Mouse (Mus musculus) myocyte (in vitro differentiated cells): Measurements from ENCODE around the gene Neurl1a.

ENCODE experiments used
- E2F4 ChIP-seq: IDR thresholded peaks from one replicate; pipeline ENCODE4 v1.6.1; 2011; ENCODE audit warnings: mild to moderate bottlenecking, control low read depth, moderate library complexity; ENCODE audit not compliant: insufficient read depth
- MAX ChIP-seq: IDR thresholded peaks from one replicate; pipeline ENCODE4 v1.6.1; 2011; ENCODE audit warnings: low read depth, mild to moderate bottlenecking, control low read depth
- POLR2A ChIP-seq: IDR thresholded peaks from one replicate; pipeline ENCODE4 v1.6.1; 2011; ENCODE audit warnings: low read depth, mild to moderate bottlenecking, control low read depth, moderate library complexity; ENCODE audit not compliant: insufficient read length
- POLR2AphosphoS2 ChIP-seq: IDR thresholded peaks from one replicate; pipeline ENCODE4 v1.6.1; 2011; ENCODE audit warnings: low read depth, control low read depth; ENCODE audit not compliant: insufficient read length
- REST ChIP-seq: IDR thresholded peaks from one replicate; pipeline ENCODE4 v1.6.1; 2011; ENCODE audit warnings: mild to moderate bottlenecking, control low read depth, moderate library complexity; ENCODE audit not compliant: insufficient read depth, insufficient read length
- TCF12 ChIP-seq: IDR thresholded peaks from one replicate; pipeline ENCODE4 v1.6.1; 2011; ENCODE audit warnings: mild to moderate bottlenecking, control low read depth; ENCODE audit not compliant: poor library complexity, insufficient read depth, severe bottlenecking
- USF1 ChIP-seq: IDR thresholded peaks from one replicate; pipeline ENCODE4 v1.6.1; 2011; ENCODE audit warnings: low read depth, mild to moderate bottlenecking, control low read depth, moderate library complexity

GRCm38 (mm10) chr19:47242227-47242626 lies 63.6 kb downstream of the Neurl1a start:
- TF ChIP-seq MAX (no peak), POLR2AphosphoS2 (no peak), USF1 (no peak), REST (no peak), POLR2A (no peak), TCF12 (no peak), E2F4 (no peak)
